Mouse (Mus musculus) intestine, embryonic 16.5 days (tissue): ENCODE measurements at regions not wholly inside any gene's neighbourhood (a gene's known extent, or its start where the extent isn't known, plus 50 kb on each side); places are given as distances from the start of the nearest gene placed in this dataset.

ENCODE experiments used
- ATAC-seq: fragments of 200-750 bp; cut with Nextera tagmentation; 2 replicates; pipeline ENCODE4 v1.8.0; 2017; ENCODE audit warnings: moderate TSS enrichment, moderate library complexity
- H3K27ac ChIP-seq: fragments of 300-500 bp; sonication (generic); 2 replicates; pipeline ENCODE4 v1.5.1; 2014; ENCODE audit warnings: mild to moderate bottlenecking, low read length
- H3K27me3 ChIP-seq: fragments of 300-500 bp; sonication (generic); replicated peaks from 2 replicates; pipeline ENCODE4 v1.6.1; 2014; ENCODE audit warnings: low read length, control low read depth, mixed read lengths; ENCODE audit not compliant: control insufficient read depth, insufficient read depth
- H3K36me3 ChIP-seq: fragments of 300-500 bp; sonication (generic); 2 replicates; pipeline ENCODE4 v1.6.1; 2014; ENCODE audit warnings: low read length, control low read depth; ENCODE audit not compliant: control insufficient read depth, insufficient read depth
- H3K4me1 ChIP-seq: fragments of 300-500 bp; sonication (generic); 2 replicates; pipeline ENCODE4 v1.6.1; 2014; ENCODE audit warnings: low read length, control low read depth, mixed read lengths; ENCODE audit not compliant: control insufficient read depth, insufficient read depth
- H3K4me2 ChIP-seq: fragments of 300-500 bp; sonication (generic); 2 replicates; pipeline ENCODE4 v1.6.1; 2014; ENCODE audit warnings: low read depth, low read length, control low read depth
- H3K4me3 ChIP-seq: fragments of 300-500 bp; sonication (generic); 2 replicates; pipeline ENCODE4 v1.5.1; 2014; ENCODE audit warnings: mild to moderate bottlenecking, low read length
- H3K9ac ChIP-seq: fragments of 300-500 bp; sonication (generic); 2 replicates; pipeline ENCODE4 v1.6.1; 2014; ENCODE audit warnings: low read depth, low read length
- H3K9me3 ChIP-seq: fragments of 300-500 bp; sonication (generic); 2 replicates; pipeline ENCODE4 v1.6.1; 2016; ENCODE audit warnings: low read length, control low read depth; ENCODE audit not compliant: control insufficient read depth
- whole genome bisulfite sequencing: fragments of 180-500 bp; shearing (Covaris S2); extraction: QIAGEN DNeasy Blood & Tissue Kit; methylation state at CpG from one replicate; pipeline ENCODE4 v1.1.7; 2014; 5-methylcytosine and 5-hydroxymethylcytosine counted together

GRCm38 (mm10) chr13:83055865-83056264 lies 448.0 kb upstream of the Mef2c start:
- Histone ChIP-seq H3K4me2 (no peak overlapping the region), H3K27me3 (no peaks in the 10 kb centered on the region), H3K9me3 (no peaks in the 10 kb centered on the region), H3K4me3 (no peak overlapping the region), H3K9ac (no peak overlapping the region), H3K4me1 (no peaks in the 10 kb centered on the region), H3K36me3 (no peaks in the 10 kb centered on the region), H3K27ac (no peak overlapping the region)
- 64% methylated on average over 2 of the region's 2 CpGs for WGBS
- ATAC-seq, result no peak

- H3K9me3 ChIP-seq, result no peaks in the 10 kb centered on the region
- H3K4me1 ChIP-seq, result no peaks in the 10 kb centered on the region
- 80% methylated on average over 2 of the region's 2 CpGs for WGBS
- ATAC-seq, result no peak
- no peak overlapping the region for H3K27ac ChIP-seq
- H3K4me2 ChIP-seq, result no peak overlapping the region
- H3K4me3 ChIP-seq, result no peak overlapping the region
- no peak overlapping the region for H3K9ac ChIP-seq
- H3K36me3 ChIP-seq, result no peaks in the 10 kb centered on the region
- no peaks in the 10 kb centered on the region for H3K27me3 ChIP-seq
Observed at GRCm38 (mm10) chr13:83056415-83056814, 447.4 kb upstream of the Mef2c start.

GRCm38 (mm10) chr13:83064727-83065126 lies 439.1 kb upstream of the Mef2c start:
- Histone ChIP-seq H3K4me2 (no peak overlapping the region), H3K4me1 (no peaks in the 10 kb centered on the region), H3K36me3 (no peaks in the 10 kb centered on the region), H3K27ac (no peak overlapping the region), H3K4me3 (no peak overlapping the region), H3K27me3 (no peaks in the 10 kb centered on the region), H3K9me3 (no peaks in the 10 kb centered on the region), H3K9ac (no peak overlapping the region)
- ATAC-seq, result no peak
- WGBS, result 60% methylated on average over 5 of the region's 5 CpGs

DNA sequence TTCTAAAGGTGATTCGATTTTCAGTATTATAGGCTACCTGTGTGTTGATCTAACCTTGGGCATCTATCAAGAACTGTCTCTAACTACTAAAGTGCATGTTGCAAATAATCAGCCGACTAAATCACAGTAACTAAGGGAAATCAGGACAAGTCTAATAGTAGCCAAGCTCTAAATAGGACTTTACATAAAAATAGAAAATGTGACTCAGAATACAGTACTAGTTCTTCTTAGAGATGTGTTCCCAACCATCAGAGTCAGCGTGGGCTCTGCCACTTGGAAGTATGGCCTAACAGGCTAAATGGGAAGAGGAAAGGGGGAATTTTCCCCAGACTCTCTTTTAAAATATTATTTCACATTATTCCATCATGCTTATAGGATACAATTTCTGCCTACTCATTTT lies 438.6 kb upstream of the Mef2c start:
- 89% methylated on average over 3 of the region's 3 CpGs for WGBS
- no peak for ATAC-seq

GRCm38 (mm10) chr13:83066115-83066753 lies 437.6 kb upstream of the Mef2c start:
- no peaks in the 10 kb centered on the region for H3K36me3 ChIP-seq
- 56% methylated on average over 8 of the region's 8 CpGs for WGBS
- H3K9ac ChIP-seq, result no peak overlapping the region

More for the DNA sequence above, 438.6 kb upstream of the Mef2c start:
- Histone ChIP-seq H3K4me3 (no peak overlapping the region), H3K27me3 (no peaks in the 10 kb centered on the region), H3K4me1 (no peaks in the 10 kb centered on the region), H3K36me3 (no peaks in the 10 kb centered on the region), H3K4me2 (no peak overlapping the region), H3K9ac (no peak overlapping the region), H3K9me3 (no peaks in the 10 kb centered on the region), H3K27ac (no peak overlapping the region)

DNA sequence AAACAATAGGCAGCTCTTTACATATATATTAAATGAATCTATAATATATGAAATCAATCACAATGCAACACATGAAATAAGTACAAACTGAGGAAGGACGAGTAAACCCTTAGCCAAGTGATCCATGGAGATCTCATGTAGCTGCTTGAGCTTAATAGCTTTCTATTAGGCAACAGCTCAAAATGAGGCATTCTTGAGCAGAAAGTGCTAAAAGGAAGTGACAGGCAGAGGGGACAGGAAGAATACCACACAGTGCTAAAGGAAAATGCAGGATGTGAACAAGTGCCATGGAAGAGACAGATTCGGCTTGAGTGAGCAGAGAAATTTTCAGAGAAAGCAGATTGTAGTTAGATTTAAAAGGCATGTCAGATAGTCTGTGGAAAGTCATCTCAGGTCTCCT lies 436.3 kb upstream of the Mef2c start:
- no peak overlapping the region for H3K27ac ChIP-seq
- WGBS, result 72% methylated on average over 2 of the region's 2 CpGs
- no peaks in the 10 kb centered on the region for H3K36me3 ChIP-seq
- no peaks in the 10 kb centered on the region for H3K4me1 ChIP-seq
- no peaks in the 10 kb centered on the region for H3K9me3 ChIP-seq
- no peaks in the 10 kb centered on the region for H3K27me3 ChIP-seq
- ATAC-seq, result no peak
- no peak overlapping the region for H3K9ac ChIP-seq
- no peak overlapping the region for H3K4me3 ChIP-seq
- no peak overlapping the region for H3K4me2 ChIP-seq

More at GRCm38 (mm10) chr13:83066115-83066753, 437.6 kb upstream of the Mef2c start:
- ATAC-seq, result no peak
- Histone ChIP-seq H3K27ac (no peak overlapping the region), H3K4me1 (no peaks in the 10 kb centered on the region), H3K27me3 (no peaks in the 10 kb centered on the region), H3K4me2 (no peak overlapping the region), H3K9me3 (no peaks in the 10 kb centered on the region), H3K4me3 (no peak overlapping the region)

GRCm38 (mm10) chr13:83068588-83068987 lies 435.2 kb upstream of the Mef2c start:
- no peak overlapping the region for H3K9ac ChIP-seq
- ATAC-seq, result no peak
- no peak overlapping the region for H3K4me3 ChIP-seq
- no peak overlapping the region for H3K4me2 ChIP-seq
- no peak overlapping the region for H3K27ac ChIP-seq
- 84% methylated on average over 1 of the region's 1 CpGs for WGBS
- H3K36me3 ChIP-seq, result no peaks in the 10 kb centered on the region
- no peaks in the 10 kb centered on the region for H3K4me1 ChIP-seq
- no peaks in the 10 kb centered on the region for H3K9me3 ChIP-seq
- H3K27me3 ChIP-seq, result no peaks in the 10 kb centered on the region

- no peak for ATAC-seq
- Histone ChIP-seq H3K4me2 (no peak overlapping the region), H3K9ac (no peak overlapping the region), H3K27ac (no peak overlapping the region), H3K4me1 (no peaks in the 10 kb centered on the region), H3K27me3 (no peaks in the 10 kb centered on the region), H3K36me3 (no peaks in the 10 kb centered on the region), H3K4me3 (no peak overlapping the region), H3K9me3 (no peaks in the 10 kb centered on the region)
Observed at GRCm38 (mm10) chr13:83069293-83069692, 434.5 kb upstream of the Mef2c start.

DNA sequence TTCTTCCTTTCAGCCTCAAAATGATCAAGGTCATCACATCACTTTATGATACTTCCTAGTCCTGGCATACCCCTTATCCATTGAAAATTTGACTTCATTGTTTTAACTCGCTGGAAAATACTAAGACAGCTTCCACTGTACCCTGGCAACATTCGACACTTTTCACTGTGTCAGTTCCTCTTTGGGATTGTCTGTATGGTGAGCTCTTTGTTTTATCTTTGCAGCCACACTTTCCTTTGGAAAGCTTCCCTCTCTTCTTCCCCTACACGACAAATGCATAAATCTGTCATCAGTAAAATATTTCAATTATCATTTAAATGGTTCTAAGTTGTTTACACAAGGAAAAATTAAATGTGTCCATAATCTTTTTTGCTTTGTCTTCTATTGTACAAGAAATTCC lies 431.8 kb upstream of the Mef2c start:
- no peak overlapping the region for H3K4me3 ChIP-seq
- no peaks in the 10 kb centered on the region for H3K27me3 ChIP-seq
- no peaks in the 10 kb centered on the region for H3K9me3 ChIP-seq
- no peaks in the 10 kb centered on the region for H3K4me1 ChIP-seq
- whole genome bisulfite sequencing, result 62% methylated on average over 3 of the region's 3 CpGs
- no peak overlapping the region for H3K9ac ChIP-seq
- H3K4me2 ChIP-seq, result no peak overlapping the region
- no peaks in the 10 kb centered on the region for H3K36me3 ChIP-seq
- ATAC-seq, result no peak
- H3K27ac ChIP-seq, result no peak overlapping the region
